Mouse (Mus musculus) forelimb bud, embryonic 11.5 days (tissue): ENCODE measurements at regions not wholly inside any gene's neighbourhood (a gene's known extent, or its start where the extent isn't known, plus 50 kb on each side); places are given as distances from the start of the nearest gene placed in this dataset.

Experiments used
- DNase-seq: peaks from one replicate; pipeline ENCODE4 v3.0.0-alpha.2; 2012; ENCODE audit warnings: low read depth, low spot score

- no peak for DNase-seq
Observed at GRCm38 (mm10) chr12:26244701-26245100, 170.4 kb downstream of the Rnf144a start.

GRCm38 (mm10) chr12:26227557-26228020 lies 187.5 kb downstream of the Rnf144a start:
- DNase-seq: no peak

DNA sequence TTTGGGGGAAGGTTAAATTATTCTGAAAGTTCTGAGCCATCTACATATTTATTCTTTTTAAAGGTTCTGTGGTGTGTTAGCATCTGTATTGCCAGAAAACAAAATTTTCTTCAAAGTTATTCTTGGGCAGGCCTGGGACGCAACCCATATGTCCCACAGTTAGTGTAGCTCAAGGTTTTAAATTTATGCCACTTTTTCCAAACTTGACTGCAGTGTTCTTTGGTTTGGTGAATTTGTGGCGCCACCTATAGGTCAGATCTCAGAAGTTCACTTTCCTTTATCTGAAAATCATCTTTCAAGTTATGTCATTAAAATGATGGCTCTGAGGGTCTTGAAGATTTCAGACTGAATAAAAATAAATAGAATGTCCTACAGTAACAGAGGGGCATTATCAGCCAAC lies 188.7 kb downstream of the Rnf144a start:
- DNase-seq: peak; percentile 55

- no peak for DNase-seq
Observed at GRCm38 (mm10) chr12:26212447-26212846, 202.6 kb downstream of the Rnf144a start.

DNA sequence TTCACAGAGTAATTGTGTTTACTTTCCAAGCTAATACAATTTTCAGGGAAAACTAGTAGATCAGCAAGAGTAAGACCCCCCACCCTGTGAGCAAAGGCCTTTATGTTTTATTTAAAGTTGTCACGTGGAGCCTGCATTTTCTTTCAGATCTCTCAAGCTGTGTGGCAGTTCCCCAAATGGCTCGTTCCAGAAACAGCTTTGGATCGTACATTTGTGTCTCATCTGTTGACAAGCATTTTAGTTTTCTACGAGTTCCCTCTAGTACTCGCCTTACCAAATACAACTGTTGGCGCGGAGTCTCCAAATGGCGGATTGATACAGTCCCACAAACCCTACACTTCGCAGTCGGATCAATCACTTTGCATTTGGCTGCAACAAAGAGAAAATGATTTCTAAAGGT lies 203.6 kb downstream of the Rnf144a start:
- no peak for DNase-seq

DNA sequence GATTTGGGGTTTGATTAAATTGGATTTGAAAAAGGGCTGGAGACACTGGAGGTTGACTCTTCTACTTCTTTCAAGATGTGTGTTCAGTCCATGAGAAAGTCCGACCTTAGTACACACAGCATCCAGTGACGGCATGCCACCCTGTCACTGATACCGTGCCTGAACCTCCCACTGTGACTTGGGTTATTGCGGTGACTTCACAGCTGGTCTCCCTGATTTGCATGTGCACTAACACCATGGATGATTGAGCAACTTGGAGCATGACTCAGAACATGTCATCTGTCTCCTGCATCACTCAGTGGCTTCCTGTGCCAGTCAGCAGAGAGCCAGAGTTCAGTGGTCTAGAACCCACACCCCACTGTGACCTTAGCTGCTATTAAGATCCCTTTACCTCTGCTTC lies 208.3 kb downstream of the Rnf144a start:
- DNase-seq: no peak

DNA sequence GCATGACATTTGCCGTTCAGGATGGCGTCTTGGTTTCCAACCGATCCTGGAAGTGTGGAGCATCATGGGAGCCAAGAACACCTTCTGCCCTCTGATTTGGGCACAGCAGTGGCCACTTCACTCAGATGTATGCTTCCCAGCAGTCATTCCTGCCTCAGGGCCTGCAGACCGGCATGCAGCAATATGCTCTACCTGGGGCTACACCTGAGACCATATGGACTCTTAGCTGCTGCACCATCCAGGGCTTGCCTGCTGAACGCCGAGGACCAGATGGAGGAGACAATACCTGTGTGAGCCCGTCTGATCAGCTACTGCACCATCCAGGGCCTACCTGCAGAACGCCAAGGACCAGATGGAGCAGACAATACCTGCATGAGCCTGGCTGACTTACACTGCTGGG lies 209.0 kb downstream of the Rnf144a start:
- no peak for DNase-seq

- DNase-seq: no peak
Observed at GRCm38 (mm10) chr12:26191982-26192576, 223.0 kb downstream of the Rnf144a start.

- no peak for DNase-seq
Observed at GRCm38 (mm10) chr12:26191268-26191981, 223.6 kb downstream of the Rnf144a start.

GRCm38 (mm10) chr12:26188996-26189395 lies 226.1 kb downstream of the Rnf144a start:
- DNase-seq: no peak

DNA sequence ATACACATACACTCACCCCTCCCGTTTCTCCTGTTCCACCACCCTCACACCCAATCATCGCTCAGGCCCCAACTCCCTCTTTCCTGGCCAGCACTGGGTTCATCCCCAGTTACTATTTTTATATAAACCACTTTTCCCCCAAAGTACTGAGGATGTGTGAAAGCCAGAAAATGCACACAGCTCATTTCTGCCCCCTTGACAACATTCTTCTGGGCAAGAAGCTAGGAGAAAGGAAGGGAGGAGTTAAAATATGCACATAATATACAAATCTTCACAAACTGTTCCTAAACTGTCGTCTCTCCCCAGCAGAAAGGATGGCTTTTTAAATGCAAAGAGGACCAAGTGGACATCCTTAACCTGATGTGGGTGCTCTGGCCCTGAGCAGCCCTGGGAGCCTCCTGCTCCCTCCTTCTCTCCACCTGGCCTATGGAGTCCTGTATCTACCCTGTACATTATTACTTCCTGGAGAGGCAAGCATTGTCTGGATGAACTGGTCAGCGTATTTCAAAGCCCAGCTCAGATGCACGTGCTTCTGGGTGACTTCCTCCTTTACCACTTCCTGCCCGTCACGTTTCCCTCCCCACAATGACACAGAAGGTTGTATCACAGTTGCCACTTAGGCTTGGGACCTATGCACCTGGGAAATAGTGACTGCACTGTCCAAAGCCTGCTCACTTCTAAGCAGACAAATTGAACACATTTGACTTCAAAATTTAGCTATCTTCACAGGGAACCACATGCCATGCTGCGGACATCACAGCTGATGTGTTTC lies 227.8 kb downstream of the Rnf144a start:
- DNase-seq: no peak

DNA sequence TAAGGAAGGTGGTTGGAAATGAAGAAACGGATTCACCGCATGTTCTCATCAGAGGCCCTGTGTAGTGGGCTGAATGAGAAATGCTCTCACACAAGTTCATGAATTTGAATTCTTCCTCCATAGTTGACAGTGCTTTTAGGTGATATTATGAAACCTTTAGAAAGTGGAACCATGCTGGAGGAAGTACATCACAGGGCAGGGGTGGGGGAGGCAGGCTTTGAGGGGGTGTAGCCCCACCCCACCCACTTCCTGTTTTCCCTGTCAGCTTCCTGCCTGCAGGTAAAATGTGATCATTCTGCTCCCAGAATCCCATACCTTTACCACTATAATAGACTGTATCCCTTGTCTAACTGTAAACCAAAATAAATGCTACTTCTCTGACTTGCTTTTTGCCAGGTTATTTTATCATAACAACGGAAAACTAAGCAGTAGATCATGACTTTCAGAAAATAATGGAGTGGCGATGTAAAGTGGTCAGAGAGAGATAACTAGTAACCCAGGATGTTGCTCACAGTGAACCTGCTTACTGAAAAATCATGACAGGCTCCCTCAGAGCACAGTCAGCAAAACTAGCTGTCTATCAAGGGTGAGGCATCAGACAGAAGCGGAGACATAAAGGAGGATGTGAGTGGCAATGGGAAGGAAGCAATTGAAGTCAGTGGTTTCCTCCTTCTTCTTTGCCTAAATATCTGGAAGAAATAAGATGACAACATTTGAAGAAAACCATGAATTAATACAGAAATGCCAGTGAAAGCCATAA lies 230.2 kb downstream of the Rnf144a start:
- no peak for DNase-seq

GRCm38 (mm10) chr12:26183021-26183420 lies 232.0 kb downstream of the Rnf144a start:
- no peak for DNase-seq

- DNase-seq: no peak
Observed at GRCm38 (mm10) chr12:26180846-26181245, 234.2 kb downstream of the Rnf144a start.

- DNase-seq: peak; percentile 1
Observed at GRCm38 (mm10) chr12:26176231-26176662, 238.8 kb downstream of the Rnf144a start.

DNA sequence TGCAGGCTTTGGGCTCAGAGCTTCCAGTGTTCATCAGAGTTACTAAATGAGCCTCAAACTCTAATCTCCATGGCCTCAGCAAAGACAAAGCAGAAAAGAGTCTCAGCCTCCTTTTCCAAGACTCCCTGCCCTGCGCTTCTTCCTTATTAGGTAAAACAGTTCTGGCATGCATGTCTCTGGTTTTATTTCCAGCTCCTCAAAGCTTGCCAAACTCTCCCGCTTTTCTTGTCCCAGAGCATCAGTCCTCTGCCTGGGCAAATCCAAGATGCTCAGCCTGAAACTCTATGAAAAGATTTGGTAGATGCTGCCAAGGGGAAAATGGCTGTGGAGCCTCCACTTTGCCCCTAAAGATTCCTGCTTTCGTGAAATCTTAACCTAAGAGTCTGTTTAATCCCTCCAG lies 251.6 kb downstream of the Rnf144a start:
- no peak for DNase-seq

DNA sequence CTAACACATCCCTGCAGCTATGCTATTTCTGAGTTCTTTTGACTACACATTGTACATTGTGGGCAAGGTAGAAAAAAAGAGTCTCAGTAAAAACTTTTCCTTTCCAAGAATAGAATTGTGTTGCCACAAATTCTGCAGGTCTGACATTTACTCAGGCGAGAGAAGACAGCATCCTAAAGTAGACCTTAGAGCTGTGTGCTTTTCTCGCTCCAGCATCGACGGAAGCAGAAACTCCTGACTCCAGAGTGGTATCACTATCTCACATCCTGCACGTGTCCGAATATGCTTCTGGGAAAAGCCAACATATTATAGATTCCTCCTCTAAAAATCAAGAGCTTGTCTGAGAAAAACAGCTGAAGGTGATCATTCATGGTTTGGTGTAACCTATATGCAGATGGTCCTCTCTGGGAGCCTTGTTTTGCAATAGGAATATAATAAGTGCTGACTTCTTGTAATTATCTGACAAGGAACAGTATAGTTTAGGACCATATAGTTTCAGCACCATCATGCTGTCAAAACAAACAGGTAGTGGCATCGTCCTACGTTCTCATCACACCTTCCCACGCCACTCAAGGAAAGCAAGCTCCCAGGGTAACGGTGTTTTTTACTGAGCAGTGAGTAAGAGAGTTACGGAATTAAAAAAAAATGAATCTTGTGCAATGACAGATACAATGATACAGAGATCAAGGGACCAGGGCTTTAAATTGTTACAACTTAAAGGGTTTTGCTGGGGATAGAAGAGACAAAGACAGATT lies 254.0 kb downstream of the Rnf144a start:
- DNase-seq: no peak

DNA sequence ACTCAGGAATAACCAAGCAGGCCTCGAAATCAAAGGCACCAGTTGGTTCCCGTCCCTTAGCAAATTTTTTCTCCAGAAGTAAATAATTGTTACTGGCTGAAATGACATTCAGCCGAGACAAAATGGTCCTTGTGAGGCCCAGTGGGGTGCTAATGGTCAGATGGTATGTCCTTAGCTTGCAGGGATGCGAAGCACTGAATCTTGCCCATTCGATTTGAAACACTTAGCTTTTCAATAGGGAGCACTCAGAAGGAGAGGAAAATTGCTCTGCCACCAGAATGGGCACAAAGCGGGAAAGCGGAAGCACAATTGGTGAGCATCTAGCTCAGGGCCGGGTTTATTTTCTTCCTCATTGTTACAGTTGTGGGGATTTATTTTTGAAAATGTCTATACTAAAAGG lies 262.1 kb downstream of the Rnf144a start:
- DNase-seq: no peak

DNA sequence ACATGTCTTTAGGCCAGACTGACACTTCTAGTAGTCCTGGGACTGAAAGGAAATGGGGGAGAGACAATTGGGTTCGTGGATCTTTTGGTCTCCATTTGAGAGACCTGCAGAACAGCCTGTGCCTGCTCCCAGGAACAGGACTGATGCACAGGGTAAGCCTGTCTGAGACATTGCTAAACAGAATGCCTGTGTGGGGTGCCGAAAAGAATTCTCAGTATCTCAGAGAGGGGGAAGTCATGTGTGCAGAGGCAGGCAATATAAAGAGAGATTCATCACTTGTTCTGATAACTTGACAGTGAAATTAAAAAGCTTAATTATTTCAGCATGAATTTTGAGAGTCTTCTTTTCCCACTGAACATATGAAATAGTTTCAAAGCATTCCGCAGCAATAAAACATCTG lies 268.7 kb downstream of the Rnf144a start:
- DNase-seq: no peak

- no peak for DNase-seq
Observed at GRCm38 (mm10) chr12:26145085-26145714, 269.9 kb downstream of the Rnf144a start.

DNA sequence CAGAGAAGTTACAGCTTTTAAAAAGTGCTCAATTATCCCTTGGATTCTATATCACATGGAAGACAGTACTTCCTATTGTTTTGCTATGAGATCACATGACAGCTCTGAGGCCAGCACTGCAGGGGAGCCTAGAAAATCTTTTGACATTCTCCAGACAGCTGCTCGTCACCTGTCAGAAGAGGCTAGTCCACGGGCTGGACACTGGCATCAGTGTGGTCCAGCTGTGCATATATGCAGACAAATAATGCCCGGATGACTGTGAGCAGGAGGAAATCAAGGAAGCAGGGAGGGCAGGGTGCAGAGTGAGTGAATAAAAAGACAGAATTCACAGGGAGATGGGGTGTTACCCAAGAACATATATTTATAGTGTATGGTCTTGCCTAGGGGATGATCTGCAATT lies 270.4 kb downstream of the Rnf144a start:
- no peak for DNase-seq
